In the genomic region with DNA sequence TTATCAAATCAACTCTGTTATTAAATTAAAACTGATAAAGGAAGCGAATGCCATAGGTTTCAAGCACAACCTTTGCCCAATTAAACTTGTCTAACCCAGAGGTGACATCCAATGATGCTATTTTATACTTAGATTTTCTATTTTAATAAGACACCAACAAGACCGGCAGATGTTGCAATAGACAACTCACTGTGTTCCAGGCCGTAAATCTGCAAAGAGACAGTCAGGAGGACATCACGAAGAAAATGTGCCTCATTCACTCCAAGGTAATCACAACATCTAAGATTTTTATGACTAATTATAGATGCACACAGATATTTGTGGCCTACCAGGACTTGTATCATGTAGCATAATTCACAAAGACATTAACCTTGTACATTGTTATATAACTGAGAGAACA, we compare ENCODE assay signal across 18 mouse cellular contexts.
"Had no signal": no experiment of that assay in that cellular context is flagged by ENCODE, and none has a peak within 500 bp of the region (broad histone marks: within the 10 kb centered on the region; RNA-seq: fewer than 3 reads in every experiment).

No protein-coding gene starts in this region.

- H3K4me2 ChIP-seq: limb, embryonic 13.5 days; liver, embryonic 12.5 days; liver, embryonic 15.5 days; lung, embryonic 15.5 days; midbrain, embryonic 13.5 days had no signal

- H3K36me3 ChIP-seq: limb, embryonic 10.5 days; limb, embryonic 13.5 days; liver, embryonic 12.5 days; liver, embryonic 15.5 days; lung, embryonic 15.5 days; midbrain, embryonic 10.5 days; midbrain, embryonic 13.5 days had no signal

- H3K27me3 ChIP-seq: limb, embryonic 13.5 days; liver, embryonic 12.5 days; liver, embryonic 15.5 days; lung, embryonic 15.5 days; megakaryocyte, embryonic 14.5 days; midbrain, embryonic 13.5 days had no signal

- H3K4me3 ChIP-seq: layer of hippocampus, adult 2 months; limb, embryonic 10.5 days; limb, embryonic 13.5 days; liver, embryonic 12.5 days; liver, embryonic 15.5 days; lung, embryonic 15.5 days; megakaryocyte, embryonic 14.5 days; midbrain, embryonic 10.5 days; midbrain, embryonic 13.5 days had no signal

- DNase-seq: kidney, postnatal 14 days; layer of hippocampus, adult 9-11 months; liver; lung, adult 18-20 months; lung, postnatal 10 days; lung, postnatal 36 days; thymus, adult 2 months; thymus, postnatal 14 days; thymus, postnatal 4 days had no signal
